Mouse (Mus musculus) G1E (cell line): ENCODE measurements around the gene Inha.

Source experiments
- CTCF ChIP-seq: IDR thresholded peaks from 2 replicates; pipeline ENCODE4 v1.5.1; 2012; ENCODE audit warnings: low read depth, low read length, inconsistent platforms, mixed read lengths
- GATA2 ChIP-seq: IDR thresholded peaks from 2 replicates; pipeline ENCODE4 v1.6.1; 2012; ENCODE audit warnings: low read depth, low read length, inconsistent platforms, borderline replicate concordance
- POLR2AphosphoS5 ChIP-seq: IDR thresholded peaks from 2 replicates; pipeline ENCODE4 v1.6.1; 2012; ENCODE audit warnings: low read depth, low read length, inconsistent platforms; ENCODE audit not compliant: insufficient replicate concordance
- TAL1 ChIP-seq: conservative IDR thresholded peaks from 2 replicates; pipeline ENCODE4 v1.6.1; 2012; ENCODE audit warnings: low read depth, low read length, inconsistent platforms, mixed read lengths

DNA sequence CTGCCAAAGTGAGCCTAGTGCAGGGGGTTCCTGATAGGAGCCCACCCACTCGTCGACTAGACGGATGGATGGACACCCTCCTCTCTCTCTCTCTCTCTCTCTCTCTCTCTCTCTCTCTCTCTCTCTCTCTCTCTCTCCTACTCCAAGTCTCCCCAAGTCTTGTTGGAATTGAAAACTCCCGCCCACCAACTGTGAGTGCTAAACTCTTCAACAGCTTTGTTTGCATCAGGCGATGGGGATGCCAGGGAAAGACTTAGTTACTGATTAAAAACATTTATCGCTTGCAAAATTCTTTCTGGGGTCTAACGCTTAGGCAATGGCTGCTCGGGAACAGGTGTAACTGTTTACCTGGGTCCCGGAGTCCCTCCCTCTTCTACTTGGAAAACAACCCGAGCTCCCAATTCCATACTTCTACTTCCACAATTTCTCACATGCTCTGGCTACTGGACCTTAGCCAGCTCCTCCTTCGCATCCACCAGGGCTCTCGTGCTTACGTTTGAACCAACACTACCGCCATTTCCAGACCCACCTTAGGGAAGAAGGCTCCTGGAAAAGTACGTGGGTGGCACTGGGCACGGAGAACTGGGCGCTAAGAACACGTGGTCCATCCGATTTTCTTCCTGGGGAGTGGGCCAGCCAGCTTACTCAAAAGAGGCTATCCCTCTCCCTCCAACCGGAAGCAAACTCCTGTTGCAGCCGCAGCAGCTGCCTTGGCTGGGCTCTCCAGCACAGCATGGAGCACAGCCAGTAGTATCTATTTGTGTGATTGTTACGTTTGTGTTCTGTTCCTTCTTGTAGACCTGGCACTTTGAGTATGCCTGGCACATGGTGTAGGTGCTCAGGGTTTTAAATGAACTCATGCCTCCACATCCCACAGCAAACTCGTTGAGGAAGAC, 47.8 kb upstream of the Inha start:
- TF ChIP-seq CTCF, result no peak
- no peak for TF ChIP-seq POLR2AphosphoS5
- no peak for TF ChIP-seq GATA2
- TF ChIP-seq TAL1, result no peak
